In genomic region chr2:96319201-96319600, GRCm38 (mm10) we compare ENCODE assay signal across 10 mouse cellular contexts. TPM values are rescaled to one million over a fixed set of nuclear protein-coding genes. Genes with fewer than 3 reads are reported as not detected.
DNase-seq lines count a peak whose midpoint lies in the region; ATAC-seq and TF ChIP-seq lines count a peak whose summit lies in the region.
"Had no signal": no experiment of that assay in that cellular context is flagged by ENCODE, and none has a peak within 500 bp of the region (broad histone marks: within the 10 kb centered on the region; RNA-seq: fewer than 3 reads in every experiment).

No protein-coding gene starts in this region.

- H3K4me2 ChIP-seq in lung, embryonic 14.5 days: peak overlapping the region; percentile 36; the same call in 1 of the 2 replicates
- H3K4me2 ChIP-seq in forebrain, postnatal 0 days (ENCODE audit: low read depth): peak overlapping the region; percentile 71
- H3K4me2 ChIP-seq in midbrain, embryonic 11.5 days: peak overlapping the region; percentile 42

- no peak for TF ChIP-seq POLR2A in kidney, adult 2 months (IDR thresholded peaks at IDR 0.05; ENCODE audit: low read depth, low read length)

- no peak for DNase-seq in lung, embryonic 14.5 days
- no peak for DNase-seq in lung, adult 18-20 months
- peak; percentile 66 for DNase-seq in forebrain, postnatal 0 days
- DNase-seq in midbrain, embryonic 11.5 days (ENCODE audit: low spot score, missing footprints): peak; percentile 89
- DNase-seq in kidney, adult 2 months: no peak
- DNase-seq in gastrocnemius, postnatal 10 days: no peak
- no peak for DNase-seq in gastrocnemius, postnatal 36 days
- DNase-seq in urinary bladder, postnatal 4 days (ENCODE audit: low spot score in 2 of 2): no peak

- no peaks in the 10 kb centered on the region for H3K4me1 ChIP-seq in lung, embryonic 14.5 days (ENCODE audit: insufficient read depth)
- H3K4me1 ChIP-seq in forebrain, postnatal 0 days (ENCODE audit: insufficient read depth): no peaks in the 10 kb centered on the region
- peaks cover 6% of the 10 kb centered on the region; the same call in 1 of the 2 replicates for H3K4me1 ChIP-seq in midbrain, embryonic 11.5 days (ENCODE audit: control insufficient read depth, insufficient read depth, low read length)
- no peaks in the 10 kb centered on the region for H3K4me1 ChIP-seq in kidney, adult 2 months (ENCODE audit: control insufficient read depth, insufficient read depth, low read length)

- H3K9me3 ChIP-seq in lung, embryonic 14.5 days (ENCODE audit: low read depth, low read length): no peaks in the 10 kb centered on the region
- H3K9me3 ChIP-seq in forebrain, postnatal 0 days (ENCODE audit: low read length): no peaks in the 10 kb centered on the region
- H3K9me3 ChIP-seq in midbrain, embryonic 11.5 days (ENCODE audit: control insufficient read depth, low read length): no peaks in the 10 kb centered on the region

- H3K27ac ChIP-seq in lung, embryonic 14.5 days (ENCODE audit: low read depth): no peak overlapping the region
- H3K27ac ChIP-seq in forebrain, postnatal 0 days (ENCODE audit: low read depth, low read length): 0 out of 2 replicates have a peak overlapping the region, but pooled peaks have one; percentile 46
- H3K27ac ChIP-seq in midbrain, embryonic 11.5 days (ENCODE audit: low read depth, low read length): no peak overlapping the region
- H3K27ac ChIP-seq in kidney, adult 2 months (ENCODE audit: insufficient read depth, low read depth, low read length): no peak overlapping the region

- WGBS in lung, embryonic 14.5 days: 14% methylated on average over 8 of the region's 8 CpGs
- WGBS in forebrain, postnatal 0 days: 3% methylated on average over 8 of the region's 8 CpGs
- WGBS in midbrain, embryonic 11.5 days: 3% methylated on average over 8 of the region's 8 CpGs
- WGBS in kidney, adult 2 months: 23% methylated on average over 8 of the region's 8 CpGs

- no peak overlapping the region for H3K9ac ChIP-seq in lung, embryonic 14.5 days
- H3K9ac ChIP-seq in forebrain, postnatal 0 days: peak overlapping the region; percentile 62
- H3K9ac ChIP-seq in midbrain, embryonic 11.5 days (ENCODE audit: low read length): 0 out of 2 replicates have a peak overlapping the region, but pooled peaks have one; percentile 41

- H3K4me3 ChIP-seq in lung, embryonic 14.5 days (ENCODE audit: low read depth, low read length): no peak overlapping the region
- H3K4me3 ChIP-seq in forebrain, postnatal 0 days (ENCODE audit: low read depth, low read length): peak overlapping the region; percentile 49
- H3K4me3 ChIP-seq in midbrain, embryonic 11.5 days (ENCODE audit: low read depth, low read length): peak overlapping the region; percentile 13
- H3K4me3 ChIP-seq in kidney, adult 2 months (ENCODE audit: insufficient read depth, low read depth, low read length): no peak overlapping the region
- H3K4me3 ChIP-seq: erythroblast, embryonic 14.5 days had no signal

- no peaks in the 10 kb centered on the region for H3K36me3 ChIP-seq in lung, embryonic 14.5 days (ENCODE audit: insufficient read depth)
- no peaks in the 10 kb centered on the region for H3K36me3 ChIP-seq in forebrain, postnatal 0 days (ENCODE audit: insufficient read depth)
- no peaks in the 10 kb centered on the region for H3K36me3 ChIP-seq in midbrain, embryonic 11.5 days (ENCODE audit: control insufficient read depth, insufficient read depth, low read length)
- H3K36me3 ChIP-seq in kidney, adult 2 months (ENCODE audit: control insufficient read depth, insufficient read depth, low read length): no peaks in the 10 kb centered on the region

- H3K27me3 ChIP-seq in lung, embryonic 14.5 days (ENCODE audit: insufficient read depth, low read length): no peaks in the 10 kb centered on the region
- H3K27me3 ChIP-seq in forebrain, postnatal 0 days (ENCODE audit: insufficient read depth, low read length): no peaks in the 10 kb centered on the region
- H3K27me3 ChIP-seq in midbrain, embryonic 11.5 days (ENCODE audit: control insufficient read depth, insufficient read depth, low read length): no peaks in the 10 kb centered on the region
- no peaks in the 10 kb centered on the region; the same call in 1 of the 2 replicates for H3K27me3 ChIP-seq in kidney, adult 2 months (replicated peaks; ENCODE audit: control insufficient read depth, insufficient read depth, low read length)

- no peak for TF ChIP-seq CTCF in lung, embryonic 14.5 days (IDR thresholded peaks at IDR 0.05; ENCODE audit: low read depth)
- TF ChIP-seq CTCF in forebrain, postnatal 0 days (IDR thresholded peaks at IDR 0.05; ENCODE audit: low read depth): no peak
- no peak for TF ChIP-seq CTCF in kidney, adult 2 months (conservative IDR thresholded peaks at IDR 0.05; ENCODE audit: insufficient read depth, insufficient read length, low read depth, low read length)

- intact Hi-C loops in gastrocnemius, postnatal 36 days (cut with DNase I): no loop called here

- no peak for ATAC-seq in lung, embryonic 14.5 days (ENCODE audit: insufficient read depth)
- ATAC-seq in forebrain, postnatal 0 days: peak; percentile 44
- peak; percentile 28; the same call in 1 of the 2 replicates for ATAC-seq in midbrain, embryonic 11.5 days (ENCODE audit: low FRiP score)

RNA-seq across cellular contexts. Expression of gene Lrrc4c, which starts 1.2 kb away (rescaled TPM):
- polyA plus RNA-seq in lung, embryonic 14.5 days (2014; fragmentation: Nextera tagmentation; extraction: Ambion mirVana): 0.64 and 0.66 TPM in 2 replicates
- 60.7 and 67.6 TPM in 2 replicates for total RNA-seq in forebrain, postnatal 0 days (2014; rRNA removed)
- polyA plus RNA-seq in forebrain, postnatal 0 days (2015; fragmentation: Nextera tagmentation; extraction: Ambion mirVana): 32.0 and 39.9 TPM in 2 replicates
- polyA plus RNA-seq in midbrain, embryonic 11.5 days (2014; fragmentation: Nextera tagmentation; extraction: Ambion mirVana): 3.8 and 4.9 TPM in 2 replicates
- polyA plus RNA-seq in kidney, adult 2 months (2012; rRNA removed): 0.10 and 0.23 TPM in 2 replicates
- 1 to 10 TPM in 1 of 2 experiments, under 1 TPM in 1; 0.93 to 1.3 TPM for total RNA-seq in gastrocnemius, postnatal 10 days (2021)
- under 1 TPM; 0.08 to 0.22 TPM for total RNA-seq in gastrocnemius, postnatal 36 days (2021)
- total RNA-seq: MEL had no signal
- polyA plus RNA-seq: erythroblast, embryonic 14.5 days had no signal

Comparison
In these comparisons a context has a peak if more than half of its experiments do, and no peak if none do; other contexts are left out.
1. DNase-seq: peak in forebrain, postnatal 0 days (single experiment) and midbrain, embryonic 11.5 days (single experiment); none in lung, embryonic 14.5 days (single experiment), lung, adult 18-20 months (0 of 2), kidney, adult 2 months (single experiment), gastrocnemius, postnatal 10 days (single experiment), gastrocnemius, postnatal 36 days (0 of 2) and urinary bladder, postnatal 4 days (0 of 2).
2. H3K4me3 ChIP-seq: peak in forebrain, postnatal 0 days (single experiment) and midbrain, embryonic 11.5 days (single experiment); none in lung, embryonic 14.5 days (single experiment) and kidney, adult 2 months (single experiment).
3. Peak in every context shown above with its lines, with median percentiles within 50 percentile points of each other: H3K4me2 ChIP-seq.